Mouse (Mus musculus) gastrocnemius, adult 18-20 months (tissue): ENCODE results near the gene Qsox2. TPM values are rescaled to one million over a fixed set of nuclear protein-coding genes. Genes with fewer than 3 reads are reported as not detected.

ENCODE experiments used
- DNase-seq: peaks from one replicate; pipeline ENCODE4 v3.0.0; 2021; ENCODE audit warnings: low spot score
- total RNA-seq, 2 experiments: library from RNA; stranded (reverse); gene quantifications; 2 replicates each; pipeline ENCODE4 v1.2.3; 2021

Gene Qsox2
- total RNA-seq, 2 experiments from 2014 or later: 3.5 to 3.8 TPM

- DNase-seq: no peak
These were observed 70.4 kb downstream of the Qsox2 start for GRCm38 (mm10) chr2:26166890-26167289.

Other genes with a start within 250 kb of the Qsox2 start
- gene Ubac1, start 215.8 kb downstream of the Qsox2 start, total RNA-seq: 100 to 1,000 TPM; 210 to 235 TPM
- 10 to 100 TPM; 23.4 to 24.5 TPM for gene Nacc2, start 114.3 kb downstream of the Qsox2 start, total RNA-seq
- not detected for gene Lhx3, start 29.2 kb downstream of the Qsox2 start, total RNA-seq
- not detected for gene Ccdc187, start 57.0 kb upstream of the Qsox2 start, total RNA-seq
- 1 to 10 TPM; 1.6 to 2.3 TPM for gene Gpsm1, start 78.0 kb upstream of the Qsox2 start, total RNA-seq
- 10 to 100 TPM; 21.3 to 23.0 TPM for gene Dnlz, start 114.6 kb upstream of the Qsox2 start, total RNA-seq
- gene Card9, start 123.4 kb upstream of the Qsox2 start, total RNA-seq: under 1 TPM; 0.47 to 0.82 TPM
- 1 to 10 TPM; 4.2 to 6.5 TPM for gene Snapc4, start 143.1 kb upstream of the Qsox2 start, total RNA-seq
- gene Entr1, start 151.8 kb upstream of the Qsox2 start, total RNA-seq: 10 to 100 TPM; 24.3 to 25.6 TPM
- gene Pmpca, start 151.8 kb upstream of the Qsox2 start, total RNA-seq: 100 to 1,000 TPM; 131 to 133 TPM
- gene Inpp5e, start 171.7 kb upstream of the Qsox2 start, total RNA-seq: 1 to 10 TPM; 8.6 to 9.2 TPM
- gene Sec16a, start 207.7 kb upstream of the Qsox2 start, total RNA-seq: 10 to 100 TPM; 23.5 to 24.8 TPM